Mouse (Mus musculus): ENCODE data around the gene Gadd45g. TPM values are rescaled to one million over a fixed set of nuclear protein-coding genes. Genes with fewer than 3 reads are reported as not detected.

The Gadd45g gene
- polyA plus RNA-seq, 1 experiment from 2014 or later, result 122 TPM

DNA sequence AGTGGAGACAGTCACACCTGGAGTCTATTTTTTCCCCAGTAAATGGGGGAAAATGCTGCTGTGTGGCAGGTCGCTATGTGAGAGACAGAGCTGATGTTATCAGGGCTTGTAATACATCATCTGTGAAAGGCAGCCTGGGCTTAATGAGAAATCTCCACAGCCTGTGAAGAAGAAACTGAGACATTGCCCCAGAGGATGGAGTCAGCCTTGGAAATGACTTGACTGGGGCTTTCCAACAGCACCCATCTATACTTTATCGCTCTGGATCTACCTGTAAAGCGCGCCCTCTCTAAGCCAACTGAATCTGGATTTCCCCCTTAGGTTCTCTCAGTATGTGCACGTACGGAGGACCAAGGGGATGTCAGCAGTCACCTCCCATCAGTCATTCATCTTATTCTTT is 31.8 kb upstream of the Gadd45g start:
- no peak for ATAC-seq
- 91% methylated on average over 6 of the region's 6 CpGs for WGBS
- H3K27ac ChIP-seq (ENCODE audit: low read length), result no peak overlapping the region
- peaks cover 19% of the 10 kb centered on the region for H3K4me1 ChIP-seq (replicated peaks; ENCODE audit: control insufficient read depth, insufficient read depth, low read length)
- H3K4me2 ChIP-seq (ENCODE audit: low read length), result no peak overlapping the region
- no peaks in the 10 kb centered on the region for H3K9me3 ChIP-seq (ENCODE audit: control insufficient read depth, low read length)
- H3K36me3 ChIP-seq (ENCODE audit: control insufficient read depth, insufficient read depth), result no peaks in the 10 kb centered on the region
- H3K27me3 ChIP-seq (replicated peaks; ENCODE audit: control insufficient read depth, insufficient read depth, low read length), result no peaks in the 10 kb centered on the region
- no peak overlapping the region for H3K9ac ChIP-seq (replicated peaks; ENCODE audit: low read depth, low read length)
- H3K4me3 ChIP-seq (replicated peaks; ENCODE audit: low read length), result no peak overlapping the region

DNA sequence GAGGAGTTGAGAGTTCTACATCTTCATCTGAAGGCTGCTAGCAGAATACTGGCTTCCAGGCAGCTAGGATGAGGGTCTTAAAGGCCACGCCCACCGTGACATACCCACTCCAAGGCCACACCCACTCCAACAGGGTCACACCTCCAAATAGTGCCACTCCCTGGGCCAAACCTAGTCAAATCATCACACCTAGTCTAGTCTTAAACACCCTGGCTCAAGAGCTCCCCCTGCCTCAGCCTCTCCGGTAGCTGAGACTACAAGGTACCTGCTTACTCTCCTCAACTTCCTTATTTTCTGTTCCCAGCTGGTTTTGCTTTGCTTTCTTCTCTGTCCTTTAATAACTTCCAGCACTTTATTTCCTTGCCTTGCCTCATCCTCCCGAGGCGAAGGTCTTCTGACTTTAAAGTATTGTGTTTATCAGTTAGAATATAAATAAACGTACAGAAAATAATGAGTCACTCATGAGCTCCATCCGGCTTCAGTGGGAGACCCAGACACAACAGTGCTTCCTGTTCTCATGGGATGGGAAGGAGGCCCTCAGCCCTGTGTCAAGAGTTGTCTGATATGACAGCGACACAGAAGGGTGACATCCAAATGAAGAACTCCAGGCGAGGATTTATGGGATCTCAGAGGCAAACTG is 30.5 kb upstream of the Gadd45g start:
- no peak overlapping the region for H3K4me3 ChIP-seq (replicated peaks; ENCODE audit: low read length)
- WGBS, result 78% methylated on average over 9 of the region's 9 CpGs
- H3K9ac ChIP-seq (replicated peaks; ENCODE audit: low read depth, low read length), result no peak overlapping the region
- H3K4me2 ChIP-seq (ENCODE audit: low read length), result no peak overlapping the region
- H3K36me3 ChIP-seq (ENCODE audit: control insufficient read depth, insufficient read depth), result no peaks in the 10 kb centered on the region
- H3K9me3 ChIP-seq (ENCODE audit: control insufficient read depth, low read length), result no peaks in the 10 kb centered on the region
- peaks cover 19% of the 10 kb centered on the region for H3K4me1 ChIP-seq (replicated peaks; ENCODE audit: control insufficient read depth, insufficient read depth, low read length)
- H3K27me3 ChIP-seq (replicated peaks; ENCODE audit: control insufficient read depth, insufficient read depth, low read length), result no peaks in the 10 kb centered on the region
- ATAC-seq, result peak; percentile 13; the same call in 1 of the 2 replicates
- peak overlapping the region; percentile 87 for H3K27ac ChIP-seq (ENCODE audit: low read length)

DNA sequence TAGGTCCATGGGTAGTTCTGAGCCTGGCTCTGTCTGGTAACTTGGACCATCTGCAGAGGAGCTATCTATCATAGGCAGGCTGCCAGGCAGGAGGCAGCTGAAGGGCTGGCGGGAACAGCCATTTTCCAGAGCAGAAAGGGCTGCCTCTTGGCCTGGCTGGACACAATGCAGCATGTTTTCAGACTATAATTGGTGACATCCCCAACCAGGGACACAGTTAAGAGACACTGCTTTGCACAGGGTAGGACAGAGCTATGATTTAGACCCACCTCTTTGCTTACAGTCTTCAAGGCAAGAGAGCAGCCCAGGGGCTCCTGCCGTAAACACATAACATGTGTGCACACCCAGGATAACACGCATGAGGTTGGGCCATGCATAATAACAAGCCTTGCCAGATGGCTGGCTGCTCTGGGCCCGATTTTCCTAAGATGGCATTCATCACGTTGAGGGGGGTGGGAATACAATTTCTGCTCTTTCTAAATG is 29.9 kb upstream of the Gadd45g start:
- peak overlapping the region; percentile 87 for H3K27ac ChIP-seq (ENCODE audit: low read length)
- H3K27me3 ChIP-seq (replicated peaks; ENCODE audit: control insufficient read depth, insufficient read depth, low read length), result no peaks in the 10 kb centered on the region
- ATAC-seq, result peak; percentile 80
- H3K4me2 ChIP-seq (ENCODE audit: low read length), result no peak overlapping the region
- no peaks in the 10 kb centered on the region for H3K36me3 ChIP-seq (ENCODE audit: control insufficient read depth, insufficient read depth)
- 41% methylated on average over 5 of the region's 5 CpGs for WGBS
- H3K9me3 ChIP-seq (ENCODE audit: control insufficient read depth, low read length), result no peaks in the 10 kb centered on the region
- H3K4me1 ChIP-seq (replicated peaks; ENCODE audit: control insufficient read depth, insufficient read depth, low read length), result peaks cover 19% of the 10 kb centered on the region
- H3K9ac ChIP-seq (replicated peaks; ENCODE audit: low read depth, low read length), result no peak overlapping the region
- no peak overlapping the region for H3K4me3 ChIP-seq (replicated peaks; ENCODE audit: low read length)

DNA sequence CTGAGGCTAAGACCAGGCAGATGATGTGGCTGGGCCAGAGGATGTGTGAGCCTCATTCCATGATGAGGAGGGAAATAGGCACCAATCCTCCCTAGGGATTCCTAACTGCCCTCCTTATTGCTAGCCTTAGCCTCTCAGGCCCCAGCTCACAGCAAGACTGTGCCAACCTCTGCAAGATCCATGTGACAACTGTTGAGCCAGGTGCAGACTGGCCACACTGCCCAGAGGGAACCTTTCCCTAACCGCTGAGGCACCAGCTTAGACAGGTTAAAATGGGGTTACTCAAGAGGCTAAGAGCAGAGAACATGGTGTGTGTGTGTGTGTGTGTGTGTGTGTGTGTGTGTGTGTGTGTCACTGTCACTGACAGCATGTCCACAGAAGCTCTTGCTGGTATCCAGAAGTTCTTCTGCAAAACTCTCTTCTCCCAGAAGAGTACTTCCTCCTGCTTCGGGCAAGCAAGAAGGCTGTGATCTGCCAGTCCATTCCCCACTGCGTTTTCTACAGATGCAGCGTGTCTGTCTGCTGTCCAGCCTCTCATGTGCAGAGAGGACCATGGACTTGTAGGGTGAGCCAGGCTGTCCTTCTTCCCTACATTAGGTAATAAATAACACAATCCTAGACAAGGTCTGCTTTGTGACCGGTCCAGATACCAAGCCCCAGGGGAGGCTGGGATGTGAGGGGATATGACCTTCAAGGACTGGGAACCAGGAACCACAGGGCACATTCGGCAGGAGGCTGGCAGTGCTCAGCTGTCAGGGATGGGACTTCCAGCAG is 28.1 kb upstream of the Gadd45g start:
- Histone ChIP-seq H3K27me3 (replicated peaks; ENCODE audit: control insufficient read depth, insufficient read depth, low read length) (no peaks in the 10 kb centered on the region), H3K9ac (replicated peaks; ENCODE audit: low read depth, low read length) (no peak overlapping the region), H3K4me3 (replicated peaks; ENCODE audit: low read length) (no peak overlapping the region), H3K9me3 (ENCODE audit: control insufficient read depth, low read length) (no peaks in the 10 kb centered on the region), H3K4me1 (replicated peaks; ENCODE audit: control insufficient read depth, insufficient read depth, low read length) (peaks cover 19% of the 10 kb centered on the region), H3K36me3 (ENCODE audit: control insufficient read depth, insufficient read depth) (no peaks in the 10 kb centered on the region), H3K27ac (ENCODE audit: low read length) (no peak overlapping the region), H3K4me2 (ENCODE audit: low read length) (no peak overlapping the region)
- no peak for ATAC-seq
- WGBS, result 89% methylated on average over 6 of the region's 6 CpGs

DNA sequence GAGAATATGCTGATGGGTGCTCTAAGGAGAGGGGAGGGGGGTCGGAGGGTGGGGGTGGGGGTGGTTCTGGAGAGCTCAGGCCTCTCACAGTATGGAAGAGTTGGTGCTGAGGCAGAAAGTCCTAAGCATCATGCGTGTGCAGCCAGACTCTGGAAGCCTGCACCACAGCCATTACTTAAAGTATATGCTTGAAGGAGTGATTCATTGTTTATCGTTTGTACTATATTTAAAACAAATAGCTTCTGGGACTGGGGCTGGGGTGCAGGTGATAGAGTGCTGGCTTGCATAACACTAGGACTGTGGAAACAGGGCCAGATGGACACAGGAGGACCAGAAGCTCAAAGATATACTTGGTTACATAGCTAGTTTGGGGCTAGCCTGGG is 27.5 kb upstream of the Gadd45g start:
- no peak for ATAC-seq
- no peaks in the 10 kb centered on the region for H3K9me3 ChIP-seq (ENCODE audit: control insufficient read depth, low read length)
- H3K4me3 ChIP-seq (replicated peaks; ENCODE audit: low read length), result no peak overlapping the region
- peaks cover 13% of the 10 kb centered on the region for H3K4me1 ChIP-seq (replicated peaks; ENCODE audit: control insufficient read depth, insufficient read depth, low read length)
- no peaks in the 10 kb centered on the region for H3K27me3 ChIP-seq (replicated peaks; ENCODE audit: control insufficient read depth, insufficient read depth, low read length)
- H3K4me2 ChIP-seq (ENCODE audit: low read length), result no peak overlapping the region
- H3K36me3 ChIP-seq (ENCODE audit: control insufficient read depth, insufficient read depth), result no peaks in the 10 kb centered on the region
- H3K27ac ChIP-seq (ENCODE audit: low read length), result no peak overlapping the region
- H3K9ac ChIP-seq (replicated peaks; ENCODE audit: low read depth, low read length), result no peak overlapping the region
- 81% methylated on average over 3 of the region's 3 CpGs for WGBS

DNA sequence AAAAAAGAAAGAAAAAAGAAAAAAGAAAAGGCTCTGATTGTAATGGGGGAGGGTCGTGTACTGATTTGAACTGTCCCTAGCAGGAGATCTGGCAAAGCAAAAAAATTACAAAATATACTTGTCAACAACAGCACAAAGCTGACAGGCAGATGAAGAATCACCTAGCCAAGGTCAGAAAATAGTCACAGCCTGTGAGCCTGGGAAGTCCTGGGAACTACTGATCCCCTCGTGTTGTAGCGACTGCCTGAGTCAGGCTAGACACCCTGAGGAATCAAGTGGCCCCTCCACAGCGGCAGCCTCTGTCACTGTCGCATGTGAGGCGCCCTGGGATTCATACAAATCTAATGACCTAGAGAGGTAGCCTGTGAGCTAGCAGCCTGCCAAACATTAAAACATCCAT is 27.1 kb upstream of the Gadd45g start:
- no peak overlapping the region for H3K27ac ChIP-seq (ENCODE audit: low read length)
- H3K4me2 ChIP-seq (ENCODE audit: low read length), result no peak overlapping the region
- WGBS, result 80% methylated on average over 6 of the region's 6 CpGs
- no peak overlapping the region for H3K4me3 ChIP-seq (replicated peaks; ENCODE audit: low read length)
- H3K27me3 ChIP-seq (replicated peaks; ENCODE audit: control insufficient read depth, insufficient read depth, low read length), result no peaks in the 10 kb centered on the region
- no peak overlapping the region for H3K9ac ChIP-seq (replicated peaks; ENCODE audit: low read depth, low read length)
- no peaks in the 10 kb centered on the region for H3K9me3 ChIP-seq (ENCODE audit: control insufficient read depth, low read length)
- H3K4me1 ChIP-seq (replicated peaks; ENCODE audit: control insufficient read depth, insufficient read depth, low read length), result peaks cover 11% of the 10 kb centered on the region
- no peaks in the 10 kb centered on the region for H3K36me3 ChIP-seq (ENCODE audit: control insufficient read depth, insufficient read depth)
- ATAC-seq, result no peak

DNA sequence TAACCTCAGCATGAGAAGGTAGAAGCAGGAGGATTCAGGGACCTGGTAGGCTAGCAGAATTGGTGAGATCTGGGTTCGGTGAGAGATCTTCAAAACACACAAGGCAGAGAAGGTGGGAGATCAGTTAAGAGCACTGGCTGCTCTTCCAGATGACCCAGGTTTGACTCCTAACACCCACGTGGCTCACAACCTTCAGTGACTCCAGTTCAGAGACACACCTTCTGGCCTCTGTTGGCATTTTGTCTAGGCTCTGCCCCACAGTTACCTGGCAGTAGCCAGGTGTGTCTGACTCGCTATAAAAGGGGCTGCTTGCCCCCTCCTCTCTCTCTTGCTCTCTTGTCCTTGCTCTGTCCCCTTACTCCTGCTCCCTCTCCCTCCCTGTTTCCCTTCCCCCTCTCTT is 24.5 kb upstream of the Gadd45g start:
- Histone ChIP-seq H3K4me3 (replicated peaks; ENCODE audit: low read length) (no peak overlapping the region), H3K27ac (ENCODE audit: low read length) (no peak overlapping the region), H3K27me3 (replicated peaks; ENCODE audit: control insufficient read depth, insufficient read depth, low read length) (no peaks in the 10 kb centered on the region), H3K4me2 (ENCODE audit: low read length) (no peak overlapping the region), H3K9me3 (ENCODE audit: control insufficient read depth, low read length) (no peaks in the 10 kb centered on the region), H3K4me1 (replicated peaks; ENCODE audit: control insufficient read depth, insufficient read depth, low read length) (peaks cover 4% of the 10 kb centered on the region), H3K9ac (replicated peaks; ENCODE audit: low read depth, low read length) (no peak overlapping the region), H3K36me3 (ENCODE audit: control insufficient read depth, insufficient read depth) (no peaks in the 10 kb centered on the region)
- no peak for ATAC-seq
- WGBS, result 68% methylated on average over 3 of the region's 3 CpGs

DNA sequence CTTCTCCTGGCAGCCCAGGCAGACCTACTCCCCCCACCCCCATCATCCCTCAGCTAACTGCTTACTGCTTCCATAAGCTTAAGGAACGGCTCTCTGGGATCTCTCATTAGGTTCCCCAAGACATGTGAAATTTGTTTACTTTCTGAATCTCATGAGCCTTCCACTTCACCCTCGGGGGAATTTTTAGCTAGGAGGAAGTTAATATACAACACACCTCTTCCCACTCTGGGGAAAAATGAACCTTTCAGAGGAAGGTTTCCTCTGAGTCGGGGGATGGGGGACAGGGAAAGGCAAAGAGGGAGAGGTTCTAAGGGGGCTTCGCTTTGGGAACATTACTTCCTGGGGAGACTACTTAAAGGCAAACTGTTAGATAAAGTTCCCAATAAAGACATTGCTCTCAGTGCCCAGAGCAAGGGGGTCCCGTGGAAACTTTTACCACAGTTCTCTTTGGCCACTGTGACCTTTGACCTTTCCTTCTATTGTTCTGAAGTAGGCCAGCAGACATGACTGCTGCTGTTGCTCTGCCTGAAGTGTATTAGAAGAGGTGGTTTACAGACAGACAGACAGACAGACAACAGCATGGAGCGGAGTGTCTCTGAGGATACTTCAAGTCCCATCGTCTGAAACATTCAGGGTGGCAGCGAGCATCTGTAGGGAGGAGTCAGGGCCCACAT is 22.5 kb upstream of the Gadd45g start:
- no peak overlapping the region for H3K9ac ChIP-seq (replicated peaks; ENCODE audit: low read depth, low read length)
- no peaks in the 10 kb centered on the region; the same call in 1 of the 2 replicates for H3K4me1 ChIP-seq (replicated peaks; ENCODE audit: control insufficient read depth, insufficient read depth, low read length)
- no peak for ATAC-seq
- H3K36me3 ChIP-seq (ENCODE audit: control insufficient read depth, insufficient read depth), result no peaks in the 10 kb centered on the region
- no peak overlapping the region for H3K4me3 ChIP-seq (replicated peaks; ENCODE audit: low read length)
- no peaks in the 10 kb centered on the region for H3K27me3 ChIP-seq (replicated peaks; ENCODE audit: control insufficient read depth, insufficient read depth, low read length)
- no peak overlapping the region for H3K4me2 ChIP-seq (ENCODE audit: low read length)
- H3K27ac ChIP-seq (ENCODE audit: low read length), result no peak overlapping the region
- WGBS, result 51% methylated on average over 8 of the region's 8 CpGs
- no peaks in the 10 kb centered on the region for H3K9me3 ChIP-seq (ENCODE audit: control insufficient read depth, low read length)

DNA sequence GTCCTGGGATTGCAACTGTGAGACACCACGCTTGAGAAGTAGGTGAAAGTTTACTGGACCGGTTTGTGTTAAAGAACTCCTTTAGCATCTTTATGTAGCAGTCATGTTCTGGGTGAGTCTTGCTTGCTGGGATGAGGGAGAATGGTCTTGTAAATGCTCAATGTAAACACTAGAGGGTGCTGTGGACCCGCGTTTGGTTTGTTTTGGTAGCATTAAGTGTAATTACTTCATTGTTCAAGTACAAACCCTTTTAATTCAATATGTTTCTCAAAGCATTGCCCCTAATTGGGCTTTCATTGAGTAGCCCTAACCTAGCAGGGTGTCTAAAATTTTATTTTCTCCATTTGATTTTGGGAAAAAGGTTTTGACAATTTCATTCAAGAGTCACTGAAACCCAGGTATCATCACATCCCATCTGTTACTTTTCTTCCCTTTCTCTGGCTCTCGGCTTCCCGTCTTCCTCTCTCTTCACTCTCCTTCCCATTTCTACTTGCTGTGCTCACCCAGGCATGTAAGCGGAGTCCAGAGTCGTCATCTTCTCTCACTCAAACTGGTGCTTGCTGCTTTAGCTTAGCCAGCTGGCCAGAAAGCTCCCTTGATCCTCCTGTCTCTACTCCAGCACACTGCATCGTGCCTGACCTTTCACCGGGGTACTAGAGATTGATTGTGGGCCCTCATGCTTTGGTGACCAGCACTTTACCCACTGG is 15.6 kb upstream of the Gadd45g start:
- Histone ChIP-seq H3K4me3 (replicated peaks; ENCODE audit: low read length) (no peak overlapping the region), H3K4me1 (replicated peaks; ENCODE audit: control insufficient read depth, insufficient read depth, low read length) (no peaks in the 10 kb centered on the region), H3K27me3 (replicated peaks; ENCODE audit: control insufficient read depth, insufficient read depth, low read length) (no peaks in the 10 kb centered on the region), H3K4me2 (ENCODE audit: low read length) (no peak overlapping the region), H3K9me3 (ENCODE audit: control insufficient read depth, low read length) (no peaks in the 10 kb centered on the region), H3K9ac (replicated peaks; ENCODE audit: low read depth, low read length) (no peak overlapping the region), H3K27ac (ENCODE audit: low read length) (no peak overlapping the region), H3K36me3 (ENCODE audit: control insufficient read depth, insufficient read depth) (no peaks in the 10 kb centered on the region)
- WGBS, result 28% methylated on average over 10 of the region's 10 CpGs
- no peak; the same call in 1 of the 2 replicates for ATAC-seq

All from forebrain, embryonic 16.5 days (tissue).